Mouse (Mus musculus) CH12.LX (cell line): ENCODE measurements around the gene Rad54l2. TPM values are rescaled to one million over a fixed set of nuclear protein-coding genes. Genes with fewer than 3 reads are reported as not detected.

Experiments used
- DNase-seq: peaks from one replicate; pipeline ENCODE4 v3.0.0-alpha.2; 2013; ENCODE audit errors: extremely low read depth
- H3K27ac ChIP-seq: 2 replicates; pipeline ENCODE4 v1.5.1; 2012; ENCODE audit warnings: low read depth, mild to moderate bottlenecking, control low read depth, moderate library complexity; ENCODE audit not compliant: insufficient read depth
- H3K27me3 ChIP-seq: replicated peaks from 2 replicates; pipeline ENCODE3; 2012; ENCODE audit warnings: inconsistent platforms
- H3K36me3 ChIP-seq, 2 experiments: replicated peaks in 1 of 2; 2 replicates each; pipeline versions ENCODE3 to v1.6.1; 2012; ENCODE audit warnings: inconsistent platforms in 1 of 2, low read length in 1 of 2, mild to moderate bottlenecking in 1 of 2, mixed read lengths in 1 of 2, moderate library complexity in 1 of 2; ENCODE audit not compliant: control insufficient read depth in 1 of 2, insufficient read depth in 1 of 2
- H3K4me1 ChIP-seq, 2 experiments: 2 replicates each; pipeline ENCODE4 v1.6.1; 2012; ENCODE audit warnings: inconsistent platforms in 1 of 2, moderate library complexity in 1 of 2; ENCODE audit not compliant: insufficient read depth in 2 of 2, control insufficient read depth in 1 of 2
- H3K4me2 ChIP-seq: 2 replicates; pipeline ENCODE4 v1.6.1; 2012; ENCODE audit warnings: low read depth, mild to moderate bottlenecking, control low read depth; ENCODE audit not compliant: poor library complexity, insufficient read depth, severe bottlenecking
- H3K4me3 ChIP-seq, 3 experiments: fragments of 150-350 bp in 1 of 3; sonication (generic) in 1 of 3; replicated peaks in 1 of 3; 2 replicates each; pipeline versions ENCODE3 to v1.5.1; 2011 to 2012; ENCODE audit warnings: low read depth in 2 of 3, low read length in 2 of 3, mild to moderate bottlenecking in 2 of 3, moderate library complexity in 2 of 3, control low read depth in 1 of 3, improper control_type of control experiment in 1 of 3, inconsistent platforms in 1 of 3, mixed read lengths in 1 of 3; ENCODE audit not compliant: poor library complexity in 1 of 3
- H3K79me2 ChIP-seq: replicated peaks from 2 replicates; pipeline ENCODE4 v1.6.1; 2012; ENCODE audit warnings: mild to moderate bottlenecking, moderate library complexity; ENCODE audit not compliant: control insufficient read depth, poor library complexity, insufficient read depth, severe bottlenecking; ENCODE audit errors: extremely low read depth
- H3K9ac ChIP-seq: 2 replicates; pipeline ENCODE4 v1.6.1; 2012; ENCODE audit warnings: low read depth, mild to moderate bottlenecking, control low read depth, moderate library complexity; ENCODE audit not compliant: insufficient read depth
- H3K9me3 ChIP-seq: replicated peaks from 2 replicates; pipeline ENCODE3; 2012; ENCODE audit warnings: low read length, inconsistent platforms, mixed read lengths
- CHD1 ChIP-seq: IDR thresholded peaks from 2 replicates; pipeline ENCODE4 v1.6.1; 2012; ENCODE audit warnings: low read depth, low read length, improper control_type of control experiment, inconsistent platforms
- E2F4 ChIP-seq: IDR thresholded peaks from 2 replicates; pipeline ENCODE4 v1.6.1; 2011; ENCODE audit warnings: low read depth, low read length, improper control_type of control experiment; ENCODE audit not compliant: insufficient replicate concordance
- EP300 ChIP-seq: IDR thresholded peaks from 2 replicates; pipeline ENCODE4 v1.6.1; 2011; ENCODE audit warnings: low read length, improper control_type of control experiment
- ETS1 ChIP-seq: conservative IDR thresholded peaks from 2 replicates; pipeline ENCODE4 v1.6.1; 2012; ENCODE audit warnings: low read depth, mild to moderate bottlenecking, inconsistent platforms, low read length, improper control_type of control experiment, moderate library complexity
- GABPA ChIP-seq: IDR thresholded peaks from 2 replicates; pipeline ENCODE4 v1.6.1; 2012; ENCODE audit warnings: low read depth, low read length, improper control_type of control experiment, inconsistent platforms; ENCODE audit not compliant: insufficient replicate concordance
- HCFC1 ChIP-seq: IDR thresholded peaks from 2 replicates; pipeline ENCODE4 v1.6.1; 2012; ENCODE audit warnings: low read depth, mild to moderate bottlenecking, inconsistent platforms, low read length, improper control_type of control experiment
- IRF4 ChIP-seq: IDR thresholded peaks from 2 replicates; pipeline ENCODE4 v1.6.1; 2014; ENCODE audit warnings: low read depth, mild to moderate bottlenecking, inconsistent platforms, low read length, improper control_type of control experiment
- JUN ChIP-seq: IDR thresholded peaks from 2 replicates; pipeline ENCODE4 v1.6.1; 2011; ENCODE audit warnings: low read depth, mild to moderate bottlenecking, low read length, improper control_type of control experiment, moderate library complexity; ENCODE audit not compliant: insufficient read depth
- JUND ChIP-seq: conservative IDR thresholded peaks from 2 replicates; pipeline ENCODE4 v1.6.1; 2011; ENCODE audit warnings: low read depth, low read length, improper control_type of control experiment
- KAT2A ChIP-seq: IDR thresholded peaks from 2 replicates; pipeline ENCODE4 v1.6.1; 2012; ENCODE audit warnings: low read length, improper control_type of control experiment, inconsistent platforms; ENCODE audit not compliant: insufficient replicate concordance
- MAZ ChIP-seq: IDR thresholded peaks from 2 replicates; pipeline ENCODE4 v1.6.1; 2012; ENCODE audit warnings: low read depth, mild to moderate bottlenecking, inconsistent platforms, low read length, improper control_type of control experiment, moderate library complexity
- MEF2A ChIP-seq: IDR thresholded peaks from 2 replicates; pipeline ENCODE4 v1.6.1; 2014; ENCODE audit warnings: low read depth, mild to moderate bottlenecking, inconsistent platforms, low read length, improper control_type of control experiment, borderline replicate concordance
- NRF1 ChIP-seq: IDR thresholded peaks from 2 replicates; pipeline ENCODE4 v1.6.1; 2014; ENCODE audit warnings: low read depth, mild to moderate bottlenecking, inconsistent platforms, low read length, improper control_type of control experiment, moderate library complexity
- POLR2A ChIP-seq: IDR thresholded peaks from 2 replicates; pipeline ENCODE4 v1.6.1; 2011; ENCODE audit warnings: low read depth, mild to moderate bottlenecking, improper control_type of control experiment, low read length
- POLR2AphosphoS2 ChIP-seq: IDR thresholded peaks from 2 replicates; pipeline ENCODE4 v1.6.1; 2011; ENCODE audit warnings: low read depth, low read length, improper control_type of control experiment
- RAD21 ChIP-seq: IDR thresholded peaks from 2 replicates; pipeline ENCODE4 v1.6.1; 2011; ENCODE audit warnings: low read depth, mild to moderate bottlenecking, low read length, improper control_type of control experiment, moderate library complexity
- SIN3A ChIP-seq: IDR thresholded peaks from 2 replicates; pipeline ENCODE4 v1.6.1; 2012; ENCODE audit warnings: low read length, improper control_type of control experiment, inconsistent platforms
- SMC3 ChIP-seq: IDR thresholded peaks from 2 replicates; pipeline ENCODE4 v1.6.1; 2011; ENCODE audit warnings: low read depth, low read length, improper control_type of control experiment
- TCF12 ChIP-seq: IDR thresholded peaks from 2 replicates; pipeline ENCODE4 v1.6.1; 2014; ENCODE audit warnings: low read depth, mild to moderate bottlenecking, inconsistent platforms, low read length, improper control_type of control experiment
- USF1 ChIP-seq: IDR thresholded peaks from 2 replicates; pipeline ENCODE4 v1.6.1; 2014; ENCODE audit warnings: low read depth, mild to moderate bottlenecking, inconsistent platforms, low read length, improper control_type of control experiment
- USF2 ChIP-seq: conservative IDR thresholded peaks from 2 replicates; pipeline ENCODE4 v1.6.1; 2011; ENCODE audit warnings: low read depth, low read length, improper control_type of control experiment
- ZC3H11A ChIP-seq: IDR thresholded peaks from 2 replicates; pipeline ENCODE4 v1.6.1; 2012; ENCODE audit warnings: low read depth, mild to moderate bottlenecking, inconsistent platforms, low read length, improper control_type of control experiment
- ZKSCAN1 ChIP-seq: IDR thresholded peaks from 2 replicates; pipeline ENCODE4 v1.6.1; 2012; ENCODE audit warnings: low read depth, inconsistent platforms, low read length, improper control_type of control experiment, borderline replicate concordance
- ZMIZ1 ChIP-seq: IDR thresholded peaks from 2 replicates; pipeline ENCODE4 v1.6.1; 2012; ENCODE audit warnings: low read depth, mild to moderate bottlenecking, inconsistent platforms, low read length, improper control_type of control experiment
- ZNF384 ChIP-seq: IDR thresholded peaks from 2 replicates; pipeline ENCODE4 v1.6.1; 2012; ENCODE audit warnings: low read depth, low read length, improper control_type of control experiment, inconsistent platforms
- dilution Hi-C: fragments of 300-500 bp; cut with MboI; formaldehyde crosslinking; loops from 2 replicates; pipeline ENCODE4 v1.14.3; 2020; ENCODE audit warnings: low sequenced_read_pairs; ENCODE audit not compliant: extremely low pct_unique_long_range_greater_than_20kb, extremely low pct_ligation_motif_present
- in situ Hi-C: fragments of 300-500 bp; cut with MboI; formaldehyde crosslinking; loops from 3 replicates; pipeline ENCODE4 v1.14.3; 2019; ENCODE audit warnings: low sequenced_read_pairs, low pct_ligation_motif_present, low pct_unique_long_range_greater_than_20kb, mixed read lengths
- polyA plus RNA-seq: library from polyadenylated mRNA; unstranded; fragments of >175 nt; gene quantifications from 2 replicates; pipeline ENCODE4 v1.2.1, GENCODE M21; 2012; ENCODE audit warnings: low read depth; ENCODE audit not compliant: insufficient read length
- total RNA-seq, 2 experiments: library from RNA; depleted of rRNA; stranded (reverse); fragments of 300-350 nt in 1 of 2; fragments of >200 nt in 1 of 2; gene quantifications; 2 replicates each; pipeline ENCODE4 v1.2.3; 2012 to 2014

The Rad54l2 gene
- total and polyA plus RNA-seq, 3 experiments = 7.2 to 16.5 (median 11.6) TPM

DNA sequence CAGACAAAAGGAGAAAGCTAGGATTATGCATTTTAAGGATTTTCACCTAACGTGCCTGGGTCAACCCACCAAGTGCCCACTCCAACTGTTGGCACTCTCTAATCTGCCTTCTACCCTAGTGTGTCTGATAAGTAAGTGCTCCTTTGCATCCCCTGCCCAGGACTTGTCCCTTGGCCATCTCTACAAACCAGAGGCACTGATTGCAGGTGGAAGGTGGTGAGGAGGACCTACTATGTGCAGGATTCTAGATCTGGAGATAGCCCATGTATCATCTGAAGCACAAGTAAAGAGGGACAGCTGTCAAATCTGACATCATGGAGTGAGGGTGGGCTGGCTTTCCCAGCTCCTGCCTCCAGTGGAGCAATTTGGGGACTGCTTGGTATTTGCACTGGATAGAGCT is 129.1 kb downstream of the Rad54l2 start:
- H3K4me1 ChIP-seq = no peaks in the 10 kb centered on the region
- H3K4me3 ChIP-seq = no peak overlapping the region
- H3K9me3 ChIP-seq = no peaks in the 10 kb centered on the region
- no peak overlapping the region for H3K27ac ChIP-seq
- TF ChIP-seq KAT2A (no peak), USF1 (no peak), JUND (no peak), ZC3H11A (no peak), ZNF384 (no peak), NRF1 (no peak), CHD1 (no peak), HCFC1 (no peak)
- no peaks in the 10 kb centered on the region for H3K79me2 ChIP-seq
- H3K4me2 ChIP-seq = no peak overlapping the region
- peaks cover 7% of the 10 kb centered on the region for H3K27me3 ChIP-seq
- no peak overlapping the region for H3K9ac ChIP-seq
- DNase-seq = no peak
- H3K36me3 ChIP-seq = peaks cover 33 to 76% of the 10 kb centered on the region in 2 experiments
- dilution Hi-C loops (no loop called here), in situ Hi-C loops (loop anchor here (10.0 to 25.0 kb wide), 2 partner anchors 55 to 627 kb away; partner anchors contain the start of genes Cish and Mapkapk3)

DNA sequence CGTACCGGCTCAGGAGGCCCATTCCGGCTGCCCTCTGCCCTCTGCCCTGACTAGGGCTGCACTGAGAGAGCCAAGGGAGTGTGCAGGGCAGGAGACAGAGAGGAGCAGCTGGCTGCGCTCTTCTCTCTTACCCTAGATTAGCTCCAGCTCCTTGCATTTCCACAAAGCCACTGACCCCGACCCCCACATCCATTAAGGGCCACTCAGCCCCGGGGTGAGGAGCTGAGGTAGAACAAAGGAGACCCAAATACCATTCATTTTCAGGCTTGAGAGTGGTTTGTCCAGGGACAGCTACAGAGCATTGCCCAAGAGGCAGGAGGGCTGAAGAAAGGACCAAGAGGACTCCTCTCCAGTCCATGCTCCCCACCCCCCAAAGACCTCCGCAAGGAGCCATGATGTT is 129.6 kb downstream of the Rad54l2 start:
- dilution Hi-C loops (no loop called here), in situ Hi-C loops (loop anchor here (10.0 to 25.0 kb wide), 2 partner anchors 55 to 628 kb away; partner anchors contain the start of genes Cish and Mapkapk3)
- H3K4me2 ChIP-seq = no peak overlapping the region

DNA sequence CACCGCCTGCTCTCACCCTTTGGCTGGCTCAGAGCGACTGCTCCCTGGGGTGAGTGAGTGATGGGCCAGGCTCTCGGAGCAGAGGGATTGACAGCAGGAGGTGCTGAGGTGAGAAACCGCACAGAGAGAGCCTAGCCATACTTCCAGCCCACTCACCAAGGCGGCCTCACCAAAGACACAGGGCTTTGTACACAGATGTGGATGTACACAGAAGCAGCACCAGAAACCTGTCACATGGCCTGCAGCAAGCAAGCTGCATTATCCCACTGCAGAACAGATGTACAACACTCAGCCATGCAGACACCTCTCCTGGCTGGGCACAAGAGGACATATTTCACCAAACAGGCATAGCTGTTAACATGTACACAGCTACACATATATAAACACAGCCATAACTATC is 131.4 kb downstream of the Rad54l2 start:
- in situ Hi-C loops = loop anchor here (10.0 to 25.0 kb wide), 2 partner anchors 53 to 630 kb away; partner anchors contain the start of genes Cish and Mapkapk3
- no peak overlapping the region for H3K9ac ChIP-seq
- H3K4me1 ChIP-seq = no peaks in the 10 kb centered on the region
- H3K27me3 ChIP-seq = peaks cover 25% of the 10 kb centered on the region
- no peaks in the 10 kb centered on the region for H3K79me2 ChIP-seq
- H3K4me2 ChIP-seq = no peak overlapping the region
- H3K9me3 ChIP-seq = no peaks in the 10 kb centered on the region
- peaks cover 33 to 53% of the 10 kb centered on the region in 2 experiments for H3K36me3 ChIP-seq
- no peak overlapping the region for H3K27ac ChIP-seq
- DNase-seq = no peak
- dilution Hi-C loops = no loop called here
- no peak overlapping the region for H3K4me3 ChIP-seq
- TF ChIP-seq POLR2A = no peak
- no peak for TF ChIP-seq POLR2AphosphoS2
- no peak for TF ChIP-seq SIN3A
- no peak for TF ChIP-seq IRF4
- TF ChIP-seq SMC3 = no peak
- TF ChIP-seq MEF2A = no peak
- TF ChIP-seq ZKSCAN1 = no peak
- no peak for TF ChIP-seq MAZ
- no peak for TF ChIP-seq JUN
- no peak for TF ChIP-seq USF2
- TF ChIP-seq USF1 = no peak
- TF ChIP-seq E2F4 = no peak
- TF ChIP-seq ETS1 = no peak
- no peak for TF ChIP-seq ZC3H11A
- TF ChIP-seq ZMIZ1 = no peak
- no peak for TF ChIP-seq EP300
- TF ChIP-seq GABPA = no peak
- no peak for TF ChIP-seq TCF12
- TF ChIP-seq RAD21 = no peak

More for the DNA sequence above, 129.6 kb downstream of the Rad54l2 start:
- no peak overlapping the region for H3K27ac ChIP-seq
- H3K79me2 ChIP-seq = no peaks in the 10 kb centered on the region
- H3K4me3 ChIP-seq = no peak overlapping the region
- H3K9me3 ChIP-seq = no peaks in the 10 kb centered on the region
- TF ChIP-seq POLR2A (no peak), NRF1 (no peak), E2F4 (no peak)
- H3K27me3 ChIP-seq = peaks cover 11% of the 10 kb centered on the region
- no peak overlapping the region for H3K9ac ChIP-seq
- H3K36me3 ChIP-seq = peaks cover 33 to 71% of the 10 kb centered on the region in 2 experiments
- DNase-seq = no peak
- H3K4me1 ChIP-seq = no peaks in the 10 kb centered on the region
